Mouse (Mus musculus): ENCODE results near the gene Fuk.
"Not testable (repeated sequence)": the region's sequence is repeated elsewhere in the genome, so short reads cannot be mapped to it uniquely, and the experiment has no call there.

Fuk gene

GRCm38 (mm10) chr8:110901839-110902578, at the start of gene Fuk:
Gene Fuk (minus strand): TSS chr8:110902488.
- peak; percentile 61 for DNase-seq (ENCODE audit: low spot score)

GRCm38 (mm10) chr8:110950065-110950484, 47.8 kb upstream of the Fuk start:
- DNase-seq (ENCODE audit: low spot score), result no peak

- DNase-seq (ENCODE audit: low spot score), result no peak
Observed at GRCm38 (mm10) chr8:110945716-110946115, 43.4 kb upstream of the Fuk start.

GRCm38 (mm10) chr8:110944276-110944876, 42.1 kb upstream of the Fuk start:
- no peak for DNase-seq (ENCODE audit: low spot score)

- no peak for DNase-seq (ENCODE audit: low spot score)
Observed at GRCm38 (mm10) chr8:110941453-110941948, 39.2 kb upstream of the Fuk start.

GRCm38 (mm10) chr8:110940682-110941452, 38.6 kb upstream of the Fuk start:
- no peak for DNase-seq (ENCODE audit: low spot score)

- peak; percentile 54 for DNase-seq (ENCODE audit: low spot score)
Observed at GRCm38 (mm10) chr8:110938882-110939589, 36.7 kb upstream of the Fuk start.

GRCm38 (mm10) chr8:110936217-110936616, 33.9 kb upstream of the Fuk start:
- no peak for DNase-seq (ENCODE audit: low spot score)

- no peak for DNase-seq (ENCODE audit: low spot score)
Observed at GRCm38 (mm10) chr8:110933272-110933671, 31.0 kb upstream of the Fuk start.

- no peak for DNase-seq (ENCODE audit: low spot score)
Observed at GRCm38 (mm10) chr8:110932444-110932843, 30.2 kb upstream of the Fuk start.

GRCm38 (mm10) chr8:110931176-110931939, 29.1 kb upstream of the Fuk start:
- DNase-seq (ENCODE audit: low spot score), result no peak

- not testable (repeated sequence) for DNase-seq (ENCODE audit: low spot score)
Observed at GRCm38 (mm10) chr8:110929672-110930071, 27.4 kb upstream of the Fuk start.

- no peak for DNase-seq (ENCODE audit: low spot score)
Observed at GRCm38 (mm10) chr8:110929066-110929465, 26.8 kb upstream of the Fuk start.

GRCm38 (mm10) chr8:110928435-110928834, 26.1 kb upstream of the Fuk start:
- DNase-seq (ENCODE audit: low spot score), result no peak

GRCm38 (mm10) chr8:110926690-110927089, 24.4 kb upstream of the Fuk start:
- no peak for DNase-seq (ENCODE audit: low spot score)

GRCm38 (mm10) chr8:110925691-110926140, 23.4 kb upstream of the Fuk start:
- DNase-seq (ENCODE audit: low spot score), result no peak

GRCm38 (mm10) chr8:110921492-110922230, 19.4 kb upstream of the Fuk start:
- DNase-seq (ENCODE audit: low spot score), result no peak

- DNase-seq (ENCODE audit: low spot score), result no peak
Observed at GRCm38 (mm10) chr8:110920773-110921277, 18.5 kb upstream of the Fuk start.

- no peak for DNase-seq (ENCODE audit: low spot score)
Observed at GRCm38 (mm10) chr8:110920032-110920772, 17.9 kb upstream of the Fuk start.
